Mouse (Mus musculus) brain, embryonic 14.5 days (tissue): ENCODE measurements around the gene Szrd1.

Experiments
- CTCF ChIP-seq: fragments of 200-500 bp; IDR thresholded peaks from 2 replicates; pipeline ENCODE4 v1.5.1; 2012; ENCODE audit warnings: inconsistent platforms, mild to moderate bottlenecking, moderate library complexity, borderline replicate concordance; ENCODE audit not compliant: insufficient read depth, insufficient read length; ENCODE audit errors: extremely low read depth
- POLR2A ChIP-seq: fragments of 200-500 bp; IDR thresholded peaks from 2 replicates; pipeline ENCODE4 v1.6.1; 2012; ENCODE audit warnings: mild to moderate bottlenecking, inconsistent platforms, borderline replicate concordance; ENCODE audit not compliant: poor library complexity, insufficient read depth, insufficient read length, severe bottlenecking; ENCODE audit errors: extremely low read depth

GRCm38 (mm10) chr4:141132191-141132590 lies 7.4 kb downstream of the Szrd1 start:
- no peak for TF ChIP-seq CTCF
- TF ChIP-seq POLR2A, result no peak
